9 mouse cellular contexts compared by ENCODE assay signal in the genomic region with DNA sequence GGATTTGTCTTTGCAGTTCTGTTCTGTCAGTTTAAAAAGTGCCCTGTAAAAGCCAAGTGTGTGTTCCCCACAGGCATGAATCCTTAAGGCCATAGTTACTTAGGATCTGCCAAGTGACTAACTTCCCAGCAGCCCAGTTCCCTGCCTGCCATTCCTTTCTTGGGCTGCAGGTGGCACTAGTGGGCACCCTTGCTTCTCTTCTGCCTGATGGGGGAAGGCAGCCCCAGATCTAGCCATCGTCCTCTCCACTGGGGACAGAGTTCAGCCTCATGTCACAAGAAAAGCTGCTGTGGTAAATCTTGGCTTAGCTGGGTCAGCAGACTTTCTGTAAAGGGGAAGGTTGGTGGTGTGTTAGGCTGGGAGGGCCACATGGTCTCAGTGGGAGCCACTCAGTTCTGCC. TPM values are rescaled to one million over a fixed set of nuclear protein-coding genes. Genes with fewer than 3 reads are reported as not detected.
A peak's percentile ranks its signal among the peaks of the same experiment; 100 is the strongest.
DNase-seq lines count a peak whose midpoint lies in the region; ATAC-seq and TF ChIP-seq lines count a peak whose summit lies in the region.
"Had no signal": no experiment of that assay in that cellular context is flagged by ENCODE, and none has a peak within 500 bp of the region (broad histone marks: within the 10 kb centered on the region; RNA-seq: fewer than 3 reads in every experiment).

No protein-coding gene starts in this region.

- no peaks in the 10 kb centered on the region for H3K79me3 ChIP-seq in C2C12 (ENCODE audit: low read depth)

- no peaks in the 10 kb centered on the region for H3K79me2 ChIP-seq in C2C12 (ENCODE audit: control insufficient read depth, insufficient read depth)

- no peaks in the 10 kb centered on the region for H3K9me3 ChIP-seq in embryonic facial prominence, embryonic 10.5 days
- no peaks in the 10 kb centered on the region for H3K9me3 ChIP-seq in heart, embryonic 15.5 days (replicated peaks)
- H3K9me3 ChIP-seq in liver, embryonic 12.5 days (replicated peaks) = no peaks in the 10 kb centered on the region
- no peaks in the 10 kb centered on the region for H3K9me3 ChIP-seq in neural tube, embryonic 14.5 days (ENCODE audit: control insufficient read depth, low read length)

- no peak overlapping the region for H3K4me3 ChIP-seq in C2C12 (ENCODE audit: insufficient read depth, poor library complexity, severe bottlenecking)
- H3K4me3 ChIP-seq in embryonic facial prominence, embryonic 10.5 days = no peak overlapping the region
- no peak overlapping the region for H3K4me3 ChIP-seq in heart, embryonic 15.5 days
- H3K4me3 ChIP-seq in liver, embryonic 12.5 days = no peak overlapping the region
- H3K4me3 ChIP-seq in neural tube, embryonic 14.5 days (ENCODE audit: low read depth, low read length) = no peak overlapping the region
- H3K4me3 ChIP-seq: erythroblast, embryonic 14.5 days had no signal

- H3K36me3 ChIP-seq in C2C12 (ENCODE audit: control insufficient read depth, insufficient read depth) = peaks cover 4% of the 10 kb centered on the region
- peaks cover 57% of the 10 kb centered on the region for H3K36me3 ChIP-seq in embryonic facial prominence, embryonic 10.5 days (replicated peaks)
- peaks cover 11% of the 10 kb centered on the region; the same call in 1 of the 2 replicates for H3K36me3 ChIP-seq in heart, embryonic 15.5 days
- H3K36me3 ChIP-seq in liver, embryonic 12.5 days = peaks cover 17% of the 10 kb centered on the region
- H3K36me3 ChIP-seq in neural tube, embryonic 14.5 days (ENCODE audit: control insufficient read depth, insufficient read depth, low read length) = peaks cover 14% of the 10 kb centered on the region

- peak; percentile 86 for DNase-seq in adrenal gland, postnatal 14 days
- DNase-seq in embryonic facial prominence, embryonic 10.5 days (ENCODE audit: low spot score) = peak; percentile 81
- peak; percentile 88 for DNase-seq in kidney, postnatal 10 days
- peak; percentile 84 for DNase-seq in testis, postnatal 10 days (ENCODE audit: low spot score)

- H3K4me1 ChIP-seq in embryonic facial prominence, embryonic 10.5 days = no peaks in the 10 kb centered on the region; the same call in 1 of the 2 replicates
- no peaks in the 10 kb centered on the region for H3K4me1 ChIP-seq in heart, embryonic 15.5 days (replicated peaks)
- H3K4me1 ChIP-seq in liver, embryonic 12.5 days = peaks cover 52% of the 10 kb centered on the region
- H3K4me1 ChIP-seq in neural tube, embryonic 14.5 days (ENCODE audit: control insufficient read depth, insufficient read depth, low read length) = no peaks in the 10 kb centered on the region

- H3K4me2 ChIP-seq in heart, embryonic 15.5 days = no peak overlapping the region
- no peak overlapping the region for H3K4me2 ChIP-seq in liver, embryonic 12.5 days
- no peak overlapping the region for H3K4me2 ChIP-seq in neural tube, embryonic 14.5 days (ENCODE audit: low read depth, low read length)

- no peaks in the 10 kb centered on the region for H3K27me3 ChIP-seq in C2C12 (ENCODE audit: control insufficient read depth, insufficient read depth, insufficient read length)
- H3K27me3 ChIP-seq in embryonic facial prominence, embryonic 10.5 days (replicated peaks; ENCODE audit: low read depth, poor library complexity, severe bottlenecking) = no peaks in the 10 kb centered on the region
- no peaks in the 10 kb centered on the region for H3K27me3 ChIP-seq in heart, embryonic 15.5 days
- no peaks in the 10 kb centered on the region for H3K27me3 ChIP-seq in liver, embryonic 12.5 days (replicated peaks)
- H3K27me3 ChIP-seq in neural tube, embryonic 14.5 days (ENCODE audit: control insufficient read depth, insufficient read depth, low read length) = no peaks in the 10 kb centered on the region

- H3K9ac ChIP-seq in heart, embryonic 15.5 days = no peak overlapping the region
- H3K9ac ChIP-seq in liver, embryonic 12.5 days = no peak overlapping the region
- no peak overlapping the region for H3K9ac ChIP-seq in neural tube, embryonic 14.5 days (replicated peaks; ENCODE audit: low read depth, low read length)

- 0 out of 2 replicates have a peak, but pooled peaks have one; percentile 39 for ATAC-seq in heart, embryonic 15.5 days (replicated peaks; ENCODE audit: insufficient number of reproducible peaks, insufficient read depth, low FRiP score, low read depth)
- ATAC-seq in liver, embryonic 12.5 days = peak; percentile 35; the same call in 1 of the 2 replicates
- ATAC-seq in neural tube, embryonic 14.5 days (ENCODE audit: low read depth) = peak; percentile 54; the same call in 1 of the 2 replicates

- peak; percentile 81 for TF ChIP-seq CTCF in C2C12 (IDR thresholded peaks at IDR 0.05; ENCODE audit: control insufficient read depth, insufficient read depth, insufficient read length)

- H3K27ac ChIP-seq in embryonic facial prominence, embryonic 10.5 days (replicated peaks) = no peak overlapping the region
- no peak overlapping the region for H3K27ac ChIP-seq in heart, embryonic 15.5 days
- H3K27ac ChIP-seq in liver, embryonic 12.5 days = 0 out of 2 replicates have a peak overlapping the region, but pooled peaks have one; percentile 25
- H3K27ac ChIP-seq in neural tube, embryonic 14.5 days (ENCODE audit: low read depth, low read length) = no peak overlapping the region

- WGBS in embryonic facial prominence, embryonic 10.5 days = 3% methylated on average over 1 of the region's 1 CpGs
- 0% methylated on average over 1 of the region's 1 CpGs for WGBS in heart, embryonic 15.5 days
- 4% methylated on average over 1 of the region's 1 CpGs for WGBS in liver, embryonic 12.5 days (ENCODE audit: insufficient replicate concordance)
- 0% methylated on average over 1 of the region's 1 CpGs for WGBS in neural tube, embryonic 14.5 days

- no peak overlapping the region for H3ac ChIP-seq in C2C12 (ENCODE audit: control insufficient read depth, insufficient read length, low read depth)

TF ChIP-seq in C2C12, 6 proteins besides CTCF, POLR2A, EP300 and RAD21:
- TF ChIP-seq CEBPB (IDR thresholded peaks at IDR 0.05; ENCODE audit: low read depth) (no peak), MYOG (IDR thresholded peaks at IDR 0.05; ENCODE audit: control insufficient read depth, extremely low read depth, insufficient read length) (no peak), USF1 (IDR thresholded peaks at IDR 0.05; ENCODE audit: low read depth) (no peak), FOSL1 (IDR thresholded peaks at IDR 0.05; ENCODE audit: insufficient read depth, low read length, poor library complexity, severe bottlenecking) (no peak), MYOD1 (IDR thresholded peaks at IDR 0.05; ENCODE audit: control insufficient read depth, insufficient read length, low read depth) (no peak), MAX (IDR thresholded peaks at IDR 0.05) (no peak)

RNA-seq across cellular contexts. Expression of a gene that starts 59.6 kb away (rescaled TPM):
- 5.6 TPM for polyA plus RNA-seq in C2C12 (2012; fragmentation: generic; extraction: Trizol)
- total RNA-seq in adrenal gland, postnatal 14 days (2021) = 8.3 and 10.6 TPM in 2 replicates
- 35.8 and 37.6 TPM in 2 replicates for polyA plus RNA-seq in embryonic facial prominence, embryonic 10.5 days (2016; fragmentation: Nextera tagmentation; extraction: Ambion mirVana)
- 9.1 and 15.0 TPM in 2 replicates for polyA plus RNA-seq in heart, embryonic 15.5 days (2015; fragmentation: Nextera tagmentation; extraction: Ambion mirVana)
- 15.2 and 16.9 TPM in 2 replicates for polyA plus RNA-seq in liver, embryonic 12.5 days (2016; fragmentation: Nextera tagmentation; extraction: Ambion mirVana)
- 38.4 and 39.8 TPM in 2 replicates for polyA plus RNA-seq in neural tube, embryonic 14.5 days (2014; fragmentation: Nextera tagmentation; extraction: Ambion mirVana)
